Mouse (Mus musculus): Measurements from ENCODE around the gene Ppm1b. TPM values are rescaled to one million over a fixed set of nuclear protein-coding genes. Genes with fewer than 3 reads are reported as not detected.

The Ppm1b gene
- polyA plus RNA-seq, 1 experiment from 2014 or later: 104 TPM

- H3K9me3 ChIP-seq: no peaks in the 10 kb centered on the region
- no peak overlapping the region for H3K4me3 ChIP-seq
- no peaks in the 10 kb centered on the region for H3K27me3 ChIP-seq
- 84% methylated on average over 9 of the region's 9 CpGs for WGBS
- H3K27ac ChIP-seq (replicated peaks): no peak overlapping the region
- H3K4me2 ChIP-seq (replicated peaks): no peak overlapping the region
- no peak overlapping the region for H3K9ac ChIP-seq (replicated peaks)
- ATAC-seq (ENCODE audit: low FRiP score, low read depth): no peak
- H3K4me1 ChIP-seq: no peaks in the 10 kb centered on the region
- no peaks in the 10 kb centered on the region for H3K36me3 ChIP-seq
These were observed 16.4 kb upstream of the Ppm1b start for GRCm38 (mm10) chr17:84940017-84940731.

GRCm38 (mm10) chr17:84941291-84941868 is 15.2 kb upstream of the Ppm1b start:
- Histone ChIP-seq H3K9me3 (no peaks in the 10 kb centered on the region), H3K4me2 (replicated peaks) (no peak overlapping the region), H3K4me1 (no peaks in the 10 kb centered on the region), H3K27ac (replicated peaks) (no peak overlapping the region), H3K9ac (replicated peaks) (no peak overlapping the region), H3K36me3 (no peaks in the 10 kb centered on the region), H3K27me3 (no peaks in the 10 kb centered on the region), H3K4me3 (no peak overlapping the region)
- ATAC-seq (ENCODE audit: low FRiP score, low read depth): no peak
- 90% methylated on average over 13 of the region's 13 CpGs for WGBS

GRCm38 (mm10) chr17:84942358-84943032 is 14.0 kb upstream of the Ppm1b start:
- no peaks in the 10 kb centered on the region for H3K9me3 ChIP-seq
- H3K4me2 ChIP-seq (replicated peaks): no peak overlapping the region
- no peaks in the 10 kb centered on the region for H3K4me1 ChIP-seq
- no peaks in the 10 kb centered on the region for H3K27me3 ChIP-seq
- no peak for ATAC-seq (ENCODE audit: low FRiP score, low read depth)
- 93% methylated on average over 10 of the region's 10 CpGs for WGBS
- H3K9ac ChIP-seq (replicated peaks): no peak overlapping the region
- H3K27ac ChIP-seq (replicated peaks): no peak overlapping the region
- no peak overlapping the region for H3K4me3 ChIP-seq
- no peaks in the 10 kb centered on the region for H3K36me3 ChIP-seq

GRCm38 (mm10) chr17:84943033-84943393 is 13.5 kb upstream of the Ppm1b start:
- WGBS: 74% methylated on average over 2 of the region's 2 CpGs
- no peaks in the 10 kb centered on the region for H3K4me1 ChIP-seq
- H3K4me2 ChIP-seq (replicated peaks): no peak overlapping the region
- H3K27ac ChIP-seq (replicated peaks): no peak overlapping the region
- H3K9me3 ChIP-seq: no peaks in the 10 kb centered on the region
- no peaks in the 10 kb centered on the region for H3K27me3 ChIP-seq
- ATAC-seq (ENCODE audit: low FRiP score, low read depth): no peak
- no peak overlapping the region for H3K4me3 ChIP-seq
- no peaks in the 10 kb centered on the region for H3K36me3 ChIP-seq
- H3K9ac ChIP-seq (replicated peaks): no peak overlapping the region

GRCm38 (mm10) chr17:84944348-84944747 is 12.2 kb upstream of the Ppm1b start:
- Histone ChIP-seq H3K4me1 (no peaks in the 10 kb centered on the region), H3K9me3 (no peaks in the 10 kb centered on the region), H3K27ac (replicated peaks) (no peak overlapping the region), H3K4me3 (no peak overlapping the region), H3K27me3 (no peaks in the 10 kb centered on the region), H3K36me3 (no peaks in the 10 kb centered on the region), H3K9ac (replicated peaks) (no peak overlapping the region), H3K4me2 (replicated peaks) (no peak overlapping the region)
- no peak for ATAC-seq (ENCODE audit: low FRiP score, low read depth)
- WGBS: 87% methylated on average over 6 of the region's 6 CpGs

- Histone ChIP-seq H3K4me3 (no peak overlapping the region), H3K9ac (replicated peaks) (no peak overlapping the region), H3K4me1 (0 out of 2 replicates have a peak, but pooled peaks cover 3% of the 10 kb centered on the region), H3K27me3 (no peaks in the 10 kb centered on the region), H3K27ac (replicated peaks) (no peak overlapping the region), H3K36me3 (no peaks in the 10 kb centered on the region), H3K4me2 (replicated peaks) (no peak overlapping the region), H3K9me3 (no peaks in the 10 kb centered on the region)
- ATAC-seq (ENCODE audit: low FRiP score, low read depth): no peak
- WGBS: 92% methylated on average over 5 of the region's 5 CpGs
These were observed 4.0 kb upstream of the Ppm1b start for GRCm38 (mm10) chr17:84952521-84952920.

- no peaks in the 10 kb centered on the region for H3K9me3 ChIP-seq
- H3K4me2 ChIP-seq (replicated peaks): no peak overlapping the region
- ATAC-seq (ENCODE audit: low FRiP score, low read depth): no peak
- H3K9ac ChIP-seq (replicated peaks): no peak overlapping the region
- 85% methylated on average over 5 of the region's 5 CpGs for WGBS
- no peaks in the 10 kb centered on the region for H3K27me3 ChIP-seq
- no peak overlapping the region for H3K27ac ChIP-seq (replicated peaks)
- H3K4me1 ChIP-seq: 0 out of 2 replicates have a peak, but pooled peaks cover 3% of the 10 kb centered on the region
- no peak overlapping the region for H3K4me3 ChIP-seq
- no peaks in the 10 kb centered on the region for H3K36me3 ChIP-seq
These were observed 2.8 kb upstream of the Ppm1b start for GRCm38 (mm10) chr17:84953776-84954175.

GRCm38 (mm10) chr17:84954881-84955280 is 1.7 kb upstream of the Ppm1b start:
- Histone ChIP-seq H3K27me3 (no peaks in the 10 kb centered on the region), H3K36me3 (no peaks in the 10 kb centered on the region), H3K27ac (replicated peaks) (no peak overlapping the region), H3K4me2 (replicated peaks) (no peak overlapping the region), H3K9ac (replicated peaks) (no peak overlapping the region), H3K9me3 (no peaks in the 10 kb centered on the region), H3K4me3 (no peak overlapping the region), H3K4me1 (peaks cover 10% of the 10 kb centered on the region)
- 92% methylated on average over 5 of the region's 5 CpGs for WGBS
- ATAC-seq (ENCODE audit: low FRiP score, low read depth): no peak

GRCm38 (mm10) chr17:84956931-84957486 is 468 bp downstream of the Ppm1b start:
- no peaks in the 10 kb centered on the region for H3K36me3 ChIP-seq
- H3K4me2 ChIP-seq (replicated peaks): peak overlapping the region; percentile 65
- peak overlapping the region; percentile 95 for H3K4me3 ChIP-seq
- under 1% methylated on average over 24 of the region's 24 CpGs for WGBS
- peak overlapping the region; percentile 90 for H3K27ac ChIP-seq (replicated peaks)
- ATAC-seq (ENCODE audit: low FRiP score, low read depth): peak; percentile 89
- no peaks in the 10 kb centered on the region for H3K27me3 ChIP-seq
- no peaks in the 10 kb centered on the region for H3K9me3 ChIP-seq
- H3K4me1 ChIP-seq: peaks cover 18% of the 10 kb centered on the region
- peak overlapping the region; percentile 46 for H3K9ac ChIP-seq (replicated peaks)

GRCm38 (mm10) chr17:84957487-84958259 is 1.1 kb downstream of the Ppm1b start:
- Histone ChIP-seq H3K27me3 (no peaks in the 10 kb centered on the region), H3K9ac (replicated peaks) (peak overlapping the region; percentile 98), H3K4me2 (replicated peaks) (peak overlapping the region; percentile 67), H3K4me1 (peaks cover 18% of the 10 kb centered on the region), H3K36me3 (no peaks in the 10 kb centered on the region), H3K4me3 (peak overlapping the region; percentile 95), H3K27ac (replicated peaks) (peak overlapping the region; percentile 94), H3K9me3 (no peaks in the 10 kb centered on the region)
- WGBS: under 1% methylated on average over 55 of the region's 55 CpGs
- peak; percentile 99 for ATAC-seq (ENCODE audit: low FRiP score, low read depth)

- Histone ChIP-seq H3K9me3 (no peaks in the 10 kb centered on the region), H3K9ac (replicated peaks) (peak overlapping the region; percentile 98), H3K27me3 (no peaks in the 10 kb centered on the region), H3K36me3 (no peaks in the 10 kb centered on the region), H3K4me1 (peaks cover 18% of the 10 kb centered on the region), H3K27ac (replicated peaks) (peak overlapping the region; percentile 94), H3K4me3 (peak overlapping the region; percentile 95), H3K4me2 (replicated peaks) (peak overlapping the region; percentile 67)
- 1% methylated on average over 42 of the region's 52 CpGs for WGBS
- ATAC-seq (ENCODE audit: low FRiP score, low read depth): no peak
These were observed 1.9 kb downstream of the Ppm1b start for GRCm38 (mm10) chr17:84958411-84958911.
